Mouse (Mus musculus): ENCODE data around the gene Prr12. TPM values are rescaled to one million over a fixed set of nuclear protein-coding genes. Genes with fewer than 3 reads are reported as not detected.

Gene Prr12
- total RNA-seq, 4 experiments from 2014 or later, result 72.9 to 75.3 (median 73.6) TPM

DNA sequence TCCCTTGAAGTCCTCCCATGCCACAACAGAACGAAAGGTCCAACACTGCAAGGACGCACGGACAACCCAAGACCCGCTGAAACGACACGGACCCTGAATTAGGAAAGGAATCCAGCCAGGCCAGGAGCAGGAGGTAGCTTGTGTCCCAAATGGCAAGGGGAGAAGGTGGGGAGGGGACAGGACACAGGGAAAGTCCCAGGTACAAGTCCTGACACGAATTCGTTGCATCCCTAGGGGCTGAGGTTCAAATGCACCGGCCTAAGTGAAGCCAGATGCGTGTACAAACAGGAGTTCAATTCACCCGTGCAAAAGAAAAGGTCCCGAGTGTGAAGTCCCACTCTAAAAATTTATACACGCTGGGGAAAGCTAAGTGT is 1.1 kb downstream of the Prr12 start:
- DNase-seq (ENCODE audit: low spot score in 2 of 2), result no peak

- peak; percentile 64 to 84 for DNase-seq (ENCODE audit: low spot score in 2 of 2)
Observed at GRCm38 (mm10) chr7:45050945-45051600, 1.6 kb downstream of the Prr12 start.

- DNase-seq (ENCODE audit: low spot score in 2 of 2), result no peak
Observed at GRCm38 (mm10) chr7:45048923-45049657, 3.6 kb downstream of the Prr12 start.

GRCm38 (mm10) chr7:45048001-45048890 is 4.4 kb downstream of the Prr12 start:
- DNase-seq (ENCODE audit: low spot score in 2 of 2), result no peak

GRCm38 (mm10) chr7:45047491-45047890 is 5.2 kb downstream of the Prr12 start:
- DNase-seq (ENCODE audit: low spot score in 2 of 2), result no peak

GRCm38 (mm10) chr7:45046853-45047350 is 5.8 kb downstream of the Prr12 start:
- DNase-seq (ENCODE audit: low spot score in 2 of 2), result no peak

DNA sequence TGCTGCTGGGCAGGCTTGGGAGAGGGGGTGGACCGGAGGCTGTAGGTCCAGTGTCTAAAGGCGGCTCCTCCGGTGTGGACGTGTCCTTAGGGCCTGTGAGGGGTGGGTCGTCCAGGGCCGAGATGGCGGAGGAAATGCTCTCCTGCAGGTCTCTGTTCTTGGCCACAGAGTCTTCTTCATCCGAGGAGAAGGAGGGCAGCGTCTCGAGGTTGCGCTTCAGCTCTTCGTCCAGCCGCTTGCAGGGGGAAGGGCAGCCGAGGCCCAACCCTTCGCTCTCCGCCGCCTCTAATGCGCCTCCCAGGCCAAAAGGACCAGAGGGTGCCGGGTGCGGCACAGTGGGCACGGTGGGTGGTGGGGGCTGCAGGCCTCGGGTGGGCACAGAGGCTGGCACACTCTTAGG is 6.9 kb downstream of the Prr12 start:
- no peak for DNase-seq (ENCODE audit: low spot score in 2 of 2)

DNA sequence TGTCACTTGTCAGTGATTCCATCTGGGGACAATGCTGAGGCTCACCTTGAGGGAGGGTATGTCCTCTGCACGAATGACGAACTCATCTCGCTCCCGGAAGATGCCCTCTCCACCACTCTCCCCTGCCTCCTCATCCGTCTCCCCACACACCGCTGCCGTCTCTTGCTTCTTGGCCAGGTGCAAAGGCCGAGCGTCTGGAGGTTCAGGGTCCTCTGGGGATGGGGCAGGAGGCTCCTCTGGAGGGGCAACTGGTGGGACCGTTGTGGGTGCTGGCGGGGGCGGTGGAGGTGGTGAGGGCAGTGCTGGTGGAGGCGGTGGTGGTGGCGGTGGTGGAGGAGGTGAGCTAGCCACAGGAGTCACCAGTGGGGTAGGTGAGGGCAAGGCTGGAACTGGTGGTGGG is 9.4 kb downstream of the Prr12 start:
- no peak for DNase-seq (ENCODE audit: low spot score in 2 of 2)

DNA sequence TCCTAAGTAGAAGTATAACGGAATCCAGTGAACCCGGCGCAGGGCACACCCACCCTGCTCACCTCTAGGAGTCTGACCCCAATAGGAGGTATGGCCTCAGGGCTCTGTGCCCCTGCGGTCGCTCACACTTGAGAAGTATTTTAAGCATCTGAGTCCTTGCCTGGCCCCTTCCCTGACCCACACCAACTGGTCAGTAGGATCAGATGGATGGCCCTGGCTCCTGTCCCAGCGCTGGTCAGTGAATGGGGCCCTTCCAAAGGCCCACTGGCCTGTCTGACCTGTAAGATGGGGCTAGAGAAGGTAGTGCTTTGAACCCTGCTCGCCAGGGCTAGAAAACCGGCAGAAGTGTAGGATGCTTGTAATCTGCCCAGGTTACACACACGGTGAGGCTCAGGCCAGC is 11.8 kb downstream of the Prr12 start:
- DNase-seq (ENCODE audit: low spot score in 2 of 2), result no peak

DNA sequence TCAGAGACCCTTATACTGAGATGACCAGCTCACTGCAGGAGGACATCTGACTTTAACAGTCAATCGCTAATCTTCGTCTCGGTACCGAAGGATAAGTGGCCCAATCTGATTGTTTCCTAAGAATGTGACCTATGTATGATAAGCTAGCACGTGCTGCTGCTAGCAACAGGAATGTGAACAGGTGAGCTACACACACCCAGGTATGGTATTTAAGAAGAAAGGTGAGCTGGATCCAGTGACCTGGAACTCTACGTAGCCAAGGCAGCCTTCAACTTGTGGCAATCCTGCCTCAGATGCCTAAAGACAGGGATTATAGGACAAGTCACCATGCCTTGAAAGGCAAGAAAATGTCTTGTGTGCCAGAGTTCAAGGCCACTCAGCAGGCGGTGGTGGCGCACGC is 14.3 kb downstream of the Prr12 start:
- no peak for DNase-seq (ENCODE audit: low spot score in 2 of 2)

DNA sequence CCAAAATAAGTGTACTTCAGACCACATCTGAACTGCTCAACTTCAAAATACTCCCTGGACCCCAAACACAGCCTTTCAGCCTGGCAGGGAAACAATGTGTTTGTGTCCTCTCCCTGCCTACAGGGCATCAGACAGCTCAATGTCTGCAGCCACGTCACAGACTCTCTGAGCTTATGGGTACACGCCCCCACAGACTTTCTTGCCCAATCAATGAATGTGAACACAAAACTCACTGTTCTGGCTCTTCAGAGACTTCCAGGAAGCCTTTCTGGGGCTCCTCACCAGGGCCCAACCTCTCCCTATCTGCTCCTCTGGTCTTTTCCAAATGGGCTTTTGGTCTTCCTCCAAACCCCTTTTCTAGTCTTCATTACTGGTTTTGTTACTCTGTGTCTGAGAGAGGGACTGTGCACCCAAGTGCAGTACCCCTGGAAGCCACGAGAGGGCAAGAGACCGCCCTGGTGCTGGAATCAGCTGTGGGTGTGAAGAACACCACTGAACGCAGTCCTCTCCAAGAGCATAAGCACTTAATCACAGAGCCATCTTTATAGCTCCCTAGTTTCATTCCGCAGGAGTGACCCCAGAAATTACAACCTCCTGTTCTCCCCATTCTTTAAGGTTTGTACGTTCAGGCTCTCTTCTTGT is 14.8 kb downstream of the Prr12 start:
- no peak for DNase-seq (ENCODE audit: low spot score in 2 of 2)

DNA sequence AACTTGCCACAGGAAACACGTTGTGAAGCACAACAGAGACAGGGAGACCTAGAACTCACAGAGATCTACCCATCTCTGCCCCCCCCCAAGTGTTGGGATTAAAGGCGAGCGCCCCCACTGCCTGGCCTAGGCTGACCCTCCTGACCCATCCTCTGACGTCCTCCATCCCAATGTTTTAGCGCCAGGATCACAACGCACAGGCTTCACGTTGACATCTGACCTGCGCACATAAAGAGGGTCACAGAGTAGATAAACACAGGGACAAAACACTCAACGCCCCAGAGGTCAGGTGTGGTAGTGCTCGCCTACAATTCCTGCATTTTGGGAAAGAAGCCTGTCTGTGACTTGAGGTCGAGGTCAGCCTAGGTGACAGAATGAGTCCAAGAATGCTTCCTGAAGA is 16.0 kb downstream of the Prr12 start:
- no peak for DNase-seq (ENCODE audit: low spot score in 2 of 2)

DNA sequence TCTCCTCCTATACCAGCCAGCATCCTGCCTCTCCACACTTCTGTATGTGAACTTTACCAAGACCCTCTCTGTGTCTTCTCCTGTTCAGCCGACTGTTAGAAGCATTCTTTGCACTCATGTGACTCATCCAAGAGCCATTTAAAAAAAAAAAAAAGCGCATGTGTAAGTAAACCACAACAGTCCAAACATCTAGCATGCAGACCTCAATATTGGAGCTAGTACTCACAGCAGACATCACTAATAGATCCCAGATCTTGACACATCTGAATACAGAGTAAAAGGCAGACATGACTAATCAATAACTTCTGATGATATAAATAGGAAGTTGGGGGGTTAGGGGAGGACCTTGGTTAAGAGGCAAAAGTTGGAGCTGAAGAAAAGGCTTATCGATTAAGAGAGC is 17.1 kb downstream of the Prr12 start:
- DNase-seq (ENCODE audit: low spot score in 2 of 2), result no peak

- DNase-seq (ENCODE audit: low spot score in 2 of 2), result no peak
Observed at GRCm38 (mm10) chr7:45033722-45034359, 18.8 kb downstream of the Prr12 start.

GRCm38 (mm10) chr7:45030857-45031256 is 21.8 kb downstream of the Prr12 start:
- no peak for DNase-seq (ENCODE audit: low spot score in 2 of 2)

DNA sequence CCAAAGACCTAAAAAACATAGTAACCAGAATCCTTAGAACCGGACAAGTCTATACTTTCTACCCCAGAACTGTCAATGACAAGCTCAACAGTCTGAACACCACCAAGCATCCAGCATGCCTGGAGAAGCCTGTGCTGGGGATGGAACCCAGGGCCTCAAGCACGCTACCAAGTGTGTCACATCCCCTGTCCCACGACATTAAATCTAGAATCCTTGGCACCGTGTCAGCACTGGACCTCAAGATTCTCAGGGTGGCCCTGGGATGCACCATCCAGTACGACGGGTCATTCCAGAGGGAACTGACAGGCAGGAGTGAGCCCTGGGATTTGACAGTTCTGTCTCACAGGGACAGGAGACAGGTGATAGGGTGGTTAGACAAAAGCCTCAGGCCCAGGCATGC is 22.7 kb downstream of the Prr12 start:
- DNase-seq (ENCODE audit: low spot score in 2 of 2), result no peak

GRCm38 (mm10) chr7:45028351-45028750 is 24.3 kb downstream of the Prr12 start:
- no peak for DNase-seq (ENCODE audit: low spot score in 2 of 2)

DNA sequence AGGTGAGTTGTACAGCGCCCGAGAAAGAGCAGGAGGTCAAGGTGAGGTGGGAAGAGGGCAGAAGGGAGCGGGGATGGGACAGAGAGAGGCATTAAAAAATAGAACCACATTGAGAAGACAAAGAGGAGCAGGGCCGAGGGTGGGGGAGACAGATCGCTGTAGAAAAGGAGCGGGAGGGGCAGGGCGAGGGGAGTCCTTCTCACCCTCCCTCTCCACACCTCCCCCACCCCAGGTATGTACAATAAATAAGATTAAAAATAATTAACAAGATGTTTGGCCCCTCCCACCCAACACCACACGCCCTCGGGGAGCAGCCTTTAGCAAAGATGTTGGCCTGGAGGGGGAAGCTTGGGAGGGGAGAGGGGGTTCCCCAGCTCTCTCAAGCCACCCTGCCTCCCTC is 24.9 kb downstream of the Prr12 start:
- DNase-seq (ENCODE audit: low spot score in 2 of 2), result no peak

GRCm38 (mm10) chr7:45026256-45026655 is 26.4 kb downstream of the Prr12 start:
- DNase-seq (ENCODE audit: low spot score in 2 of 2), result no peak

- no peak for DNase-seq (ENCODE audit: low spot score in 2 of 2)
Observed at GRCm38 (mm10) chr7:45025601-45026220, 27.0 kb downstream of the Prr12 start.
